Mouse (Mus musculus) MEL (cell line): ENCODE data around the gene Myo1g. TPM values are rescaled to one million over a fixed set of nuclear protein-coding genes. Genes with fewer than 3 reads are reported as not detected.

Experiments used
- DNase-seq: peaks from one replicate; pipeline ENCODE4 v3.0.0; 2011; ENCODE audit warnings: low read depth, low spot score
- H3K27ac ChIP-seq: 2 replicates; pipeline ENCODE4 v1.5.1; 2012; ENCODE audit warnings: low read depth, mild to moderate bottlenecking, control low read depth, low read length, moderate library complexity; ENCODE audit not compliant: control insufficient read depth
- H3K27me3 ChIP-seq, 2 experiments: fragments of 150-350 bp in 1 of 2; sonication (generic) in 1 of 2; 2 replicates each; pipeline ENCODE4 v1.6.1; 2012; ENCODE audit warnings: low read length in 2 of 2, mild to moderate bottlenecking in 2 of 2, improper control_type of control experiment in 1 of 2, moderate library complexity in 1 of 2; ENCODE audit not compliant: insufficient read depth in 2 of 2, control insufficient read depth in 1 of 2
- H3K36me3 ChIP-seq, 2 experiments: 2 replicates each; pipeline ENCODE4 v1.6.1; 2012 to 2014; ENCODE audit warnings: low read length in 2 of 2, improper control_type of control experiment in 1 of 2, inconsistent platforms in 1 of 2, mild to moderate bottlenecking in 1 of 2; ENCODE audit not compliant: insufficient read depth in 2 of 2, control insufficient read depth in 1 of 2
- H3K4me1 ChIP-seq, 2 experiments: fragments of 150-350 bp in 1 of 2; sonication (generic) in 1 of 2; 2 replicates each; pipeline ENCODE4 v1.6.1; 2012; ENCODE audit warnings: low read length in 2 of 2, improper control_type of control experiment in 1 of 2, mild to moderate bottlenecking in 1 of 2; ENCODE audit not compliant: insufficient read depth in 2 of 2, control insufficient read depth in 1 of 2
- H3K4me3 ChIP-seq, 2 experiments: fragments of 150-350 bp in 1 of 2; sonication (generic) in 1 of 2; 2 replicates each; pipeline ENCODE4 v1.5.1; 2012; ENCODE audit warnings: low read depth in 2 of 2, low read length in 2 of 2, mild to moderate bottlenecking in 2 of 2, moderate library complexity in 2 of 2, control low read depth in 1 of 2, improper control_type of control experiment in 1 of 2; ENCODE audit not compliant: control insufficient read depth in 1 of 2, insufficient read depth in 1 of 2
- H3K79me2 ChIP-seq: 2 replicates; pipeline ENCODE4 v1.6.1; 2012; ENCODE audit warnings: mild to moderate bottlenecking, low read length, moderate library complexity; ENCODE audit not compliant: control insufficient read depth, poor library complexity, insufficient read depth
- H3K9ac ChIP-seq: 2 replicates; pipeline ENCODE4 v1.6.1; 2012; ENCODE audit warnings: low read depth, mild to moderate bottlenecking, control low read depth, low read length, moderate library complexity; ENCODE audit not compliant: control insufficient read depth, poor library complexity, severe bottlenecking
- H3K9me3 ChIP-seq: fragments of 150-350 bp; sonication (generic); replicated peaks from 2 replicates; pipeline ENCODE4 v1.6.1; 2012; ENCODE audit warnings: mild to moderate bottlenecking, low read length, improper control_type of control experiment, moderate library complexity; ENCODE audit not compliant: insufficient read depth
- CHD1 ChIP-seq: IDR thresholded peaks from 2 replicates; pipeline ENCODE4 v1.6.1; 2012; ENCODE audit warnings: low read depth, mild to moderate bottlenecking, inconsistent platforms, low read length, improper control_type of control experiment
- CHD2 ChIP-seq: IDR thresholded peaks from 2 replicates; pipeline ENCODE4 v1.6.1; 2011; ENCODE audit warnings: low read length, improper control_type of control experiment
- CTCF ChIP-seq, 3 experiments: IDR thresholded peaks in 2 of 3; conservative IDR thresholded peaks in 1 of 3; 2 replicates each; pipeline ENCODE4 v1.5.1; 2011 to 2012; ENCODE audit warnings: low read length in 3 of 3, low read depth in 2 of 3, mild to moderate bottlenecking in 2 of 3, improper control_type of control experiment in 1 of 3, inconsistent platforms in 1 of 3, mixed read lengths in 1 of 3, moderate library complexity in 1 of 3; ENCODE audit not compliant: control insufficient read depth in 1 of 3, insufficient read depth in 1 of 3, poor library complexity in 1 of 3, severe bottlenecking in 1 of 3
- ELF1 ChIP-seq: IDR thresholded peaks from 2 replicates; pipeline ENCODE4 v1.6.1; 2014; ENCODE audit warnings: low read depth, mild to moderate bottlenecking, inconsistent platforms, low read length, improper control_type of control experiment, moderate library complexity
- EP300 ChIP-seq, 2 experiments: IDR thresholded peaks; 2 replicates each; pipeline ENCODE4 v1.6.1; 2011; ENCODE audit warnings: improper control_type of control experiment in 2 of 2, low read length in 2 of 2, low read depth in 1 of 2, mild to moderate bottlenecking in 1 of 2
- ETS1 ChIP-seq: IDR thresholded peaks from 2 replicates; pipeline ENCODE4 v1.6.1; 2012; ENCODE audit warnings: low read depth, mild to moderate bottlenecking, inconsistent platforms, low read length, improper control_type of control experiment, moderate library complexity
- GATA1 ChIP-seq: IDR thresholded peaks from 2 replicates; pipeline ENCODE4 v1.6.1; 2011; ENCODE audit warnings: low read depth, low read length, improper control_type of control experiment
- HCFC1 ChIP-seq: IDR thresholded peaks from 2 replicates; pipeline ENCODE4 v1.6.1; 2012; ENCODE audit warnings: low read depth, mild to moderate bottlenecking, inconsistent platforms, low read length, improper control_type of control experiment, moderate library complexity
- JUND ChIP-seq: IDR thresholded peaks from 2 replicates; pipeline ENCODE4 v1.6.1; 2011; ENCODE audit warnings: low read depth, mild to moderate bottlenecking, improper control_type of control experiment, low read length
- MAFK ChIP-seq: IDR thresholded peaks from 2 replicates; pipeline ENCODE4 v1.6.1; 2011; ENCODE audit warnings: low read depth, mild to moderate bottlenecking, low read length, improper control_type of control experiment, borderline replicate concordance
- MEF2A ChIP-seq: IDR thresholded peaks from 2 replicates; pipeline ENCODE4 v1.6.1; 2014; ENCODE audit warnings: low read depth, mild to moderate bottlenecking, inconsistent platforms, low read length, improper control_type of control experiment; ENCODE audit not compliant: poor library complexity, insufficient replicate concordance, severe bottlenecking; ENCODE audit errors: extremely low read depth
- MYB ChIP-seq: IDR thresholded peaks from 2 replicates; pipeline ENCODE4 v1.6.1; 2011; ENCODE audit warnings: mild to moderate bottlenecking, low read depth, low read length, improper control_type of control experiment
- MYC ChIP-seq: IDR thresholded peaks from 2 replicates; pipeline ENCODE4 v1.6.1; 2011; ENCODE audit warnings: low read depth, mild to moderate bottlenecking, low read length, improper control_type of control experiment, moderate library complexity
- NELFE ChIP-seq: IDR thresholded peaks from 2 replicates; pipeline ENCODE4 v1.6.1; 2011; ENCODE audit warnings: low read depth, low read length, improper control_type of control experiment
- POLR2A ChIP-seq, 2 experiments: IDR thresholded peaks; 2 replicates each; pipeline ENCODE4 v1.6.1; 2011 to 2012; ENCODE audit warnings: low read length in 2 of 2, mild to moderate bottlenecking in 2 of 2, control low read depth in 1 of 2, improper control_type of control experiment in 1 of 2, low read depth in 1 of 2, moderate library complexity in 1 of 2; ENCODE audit not compliant: control insufficient read depth in 1 of 2, insufficient read depth in 1 of 2, poor library complexity in 1 of 2
- POLR2AphosphoS5 ChIP-seq: IDR thresholded peaks from 2 replicates; pipeline ENCODE4 v1.6.1; 2012; ENCODE audit warnings: low read depth, borderline replicate concordance, mild to moderate bottlenecking, inconsistent platforms, low read length, moderate library complexity, mixed read lengths
- RCOR1 ChIP-seq: IDR thresholded peaks from 2 replicates; pipeline ENCODE4 v1.6.1; 2012; ENCODE audit warnings: low read depth, mild to moderate bottlenecking, inconsistent platforms, low read length, improper control_type of control experiment
- TAL1 ChIP-seq: IDR thresholded peaks from 2 replicates; pipeline ENCODE4 v1.6.1; 2012; ENCODE audit warnings: mild to moderate bottlenecking, inconsistent platforms, low read length, moderate library complexity, mixed read lengths
- TBP ChIP-seq: IDR thresholded peaks from 2 replicates; pipeline ENCODE4 v1.8.0; 2011; ENCODE audit warnings: low read depth, low read length, improper control_type of control experiment
- TCF12 ChIP-seq: IDR thresholded peaks from 2 replicates; pipeline ENCODE4 v1.6.1; 2014; ENCODE audit warnings: low read depth, mild to moderate bottlenecking, inconsistent platforms, low read length, improper control_type of control experiment, moderate library complexity
- UBTF ChIP-seq: IDR thresholded peaks from 2 replicates; pipeline ENCODE4 v1.6.1; 2012; ENCODE audit warnings: low read depth, mild to moderate bottlenecking, inconsistent platforms, low read length, improper control_type of control experiment, moderate library complexity, borderline replicate concordance; ENCODE audit not compliant: insufficient read depth
- ZKSCAN1 ChIP-seq: IDR thresholded peaks from 2 replicates; pipeline ENCODE4 v1.6.1; 2012; ENCODE audit warnings: low read depth, mild to moderate bottlenecking, inconsistent platforms, low read length, improper control_type of control experiment, moderate library complexity
- ZNF384 ChIP-seq: IDR thresholded peaks from 2 replicates; pipeline ENCODE4 v1.6.1; 2012; ENCODE audit warnings: low read depth, mild to moderate bottlenecking, inconsistent platforms, low read length, improper control_type of control experiment
- polyA plus RNA-seq, 2 experiments: library from polyadenylated mRNA; stranded (reverse) in 1 of 2; unstranded in 1 of 2; fragments of >175 nt in 1 of 2; fragments of >200 nt in 1 of 2; gene quantifications; 2 replicates each; pipeline versions ENCODE4 v1.2.1 to v1.2.4; 2012; ENCODE audit warnings: low replicate concordance in 2 of 2, low read depth in 1 of 2; ENCODE audit not compliant: insufficient read length in 2 of 2, insufficient read depth in 1 of 2, missing spikeins in 1 of 2
- total RNA-seq: library from RNA; depleted of rRNA; stranded (reverse); fragments of 300-350 nt; gene quantifications from 2 replicates; pipeline ENCODE4 v1.2.3, GENCODE M21; 2012

Gene Myo1g
- total and polyA plus RNA-seq, 3 experiments: 19.4 to 33.3 TPM; not detected in 1

DNA sequence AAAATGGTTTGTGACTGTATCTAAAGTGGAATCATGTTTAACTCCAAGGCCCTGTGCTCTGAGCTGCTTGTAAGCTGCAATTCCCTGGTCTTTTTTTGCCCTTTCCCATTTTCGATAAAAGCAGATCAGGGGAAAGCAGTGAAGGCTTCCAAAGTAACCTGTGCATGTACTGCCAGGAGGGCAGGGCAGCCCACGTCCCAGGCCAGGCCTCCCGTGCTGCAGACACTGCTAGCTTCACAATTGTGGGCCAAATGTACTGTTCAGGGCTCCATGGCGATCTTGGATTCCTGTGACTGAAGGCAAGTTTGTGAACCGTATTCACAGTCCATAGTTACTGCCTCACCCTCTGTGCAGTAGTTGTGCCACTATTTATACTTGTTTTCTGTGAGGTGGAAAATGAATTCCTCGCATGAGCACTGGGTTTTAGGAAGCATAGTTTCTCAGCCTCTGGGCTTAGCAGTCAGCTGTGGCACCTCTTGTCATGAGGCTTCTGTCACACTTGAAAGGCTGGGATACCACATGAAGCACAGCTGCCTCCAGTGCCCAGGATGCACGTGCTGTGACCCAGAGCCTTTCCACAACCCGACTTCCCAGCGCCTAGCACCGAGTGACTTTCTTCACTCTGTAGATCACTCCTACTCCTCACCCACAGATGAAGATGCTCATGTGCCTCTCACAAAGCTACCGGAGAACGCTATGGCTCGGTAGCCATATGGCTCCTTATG lies 39.9 kb downstream of the Myo1g start:
- no peak for DNase-seq
- TF ChIP-seq ETS1 (no peak), CHD1 (no peak), TAL1 (no peak), ZNF384 (no peak), MYC (no peak), POLR2AphosphoS5 (no peak), RCOR1 (no peak), EP300 (IDR thresholded peaks at IDR 0.05; ENCODE audit: low read depth in 1 of 2, low read length in 2 of 2) (no peak), POLR2A (IDR thresholded peaks at IDR 0.05; ENCODE audit: control insufficient read depth in 1 of 2, insufficient read depth in 1 of 2, low read depth in 1 of 2, low read length in 2 of 2, poor library complexity in 1 of 2) (no peak), TCF12 (no peak), MAFK (no peak), CTCF (IDR thresholded peaks at IDR 0.05 in 2 of 3, conservative IDR thresholded peaks at IDR 0.05 in 1 of 3; ENCODE audit: control insufficient read depth in 1 of 3, insufficient read depth in 1 of 3, low read depth in 2 of 3, low read length in 3 of 3, poor library complexity in 1 of 3, severe bottlenecking in 1 of 3) (no peak), GATA1 (no peak), UBTF (no peak), NELFE (no peak), HCFC1 (no peak), TBP (no peak)
- TF ChIP-seq, all 39 proteins: peak for 0
- Histone ChIP-seq H3K4me3 (no peak overlapping the region), H3K36me3 (peaks cover 0 to 12% of the 10 kb centered on the region in 2 experiments; a peak in 2 of 4 replicates), H3K4me1 (peaks cover 3 to 19% of the 10 kb centered on the region in 2 experiments; a peak in 3 of 4 replicates), H3K27me3 (no peaks in the 10 kb centered on the region), H3K9ac (no peak overlapping the region), H3K9me3 (no peaks in the 10 kb centered on the region), H3K79me2 (peaks cover 3% of the 10 kb centered on the region), H3K27ac (no peak overlapping the region)

DNA sequence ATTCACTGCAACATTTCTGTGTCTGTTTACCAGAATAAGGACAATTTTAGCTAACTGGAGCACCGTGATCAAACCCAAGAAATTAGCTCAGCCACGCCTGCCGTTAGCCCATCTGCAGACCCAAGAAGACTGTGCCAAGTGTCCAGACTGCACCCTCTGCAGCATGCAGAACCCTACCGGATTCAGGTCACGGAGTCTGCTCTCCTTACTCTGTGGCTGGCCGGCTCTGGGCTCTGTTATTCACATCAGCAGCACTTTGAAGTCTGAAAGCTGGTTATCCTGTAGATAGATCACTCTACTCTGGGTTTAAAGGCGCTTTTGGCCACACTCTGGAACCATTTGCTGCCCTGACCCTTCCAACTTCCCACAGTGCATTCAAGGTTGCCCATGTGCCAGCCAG lies 40.6 kb downstream of the Myo1g start:
- no peak overlapping the region for H3K27ac ChIP-seq
- DNase-seq: no peak
- peaks cover 0 to 12% of the 10 kb centered on the region in 2 experiments; a peak in 2 of 4 replicates for H3K36me3 ChIP-seq
- TF ChIP-seq MAFK (no peak), CHD1 (no peak), ZKSCAN1 (no peak), JUND (no peak), MEF2A (no peak), ELF1 (no peak), MYB (no peak), CHD2 (no peak), NELFE (no peak)
- no peaks in the 10 kb centered on the region for H3K27me3 ChIP-seq
- H3K4me1 ChIP-seq: peaks cover 3 to 19% of the 10 kb centered on the region in 2 experiments; a peak in 3 of 4 replicates
- H3K79me2 ChIP-seq: peaks cover 9% of the 10 kb centered on the region
- no peak overlapping the region for H3K9ac ChIP-seq
- H3K4me3 ChIP-seq: no peak overlapping the region
- H3K9me3 ChIP-seq: no peaks in the 10 kb centered on the region
